Mouse (Mus musculus) embryonic fibroblast, embryonic 13.5 days (primary cell): ENCODE data around the gene Skida1.
"Not testable (repeated sequence)": the region's sequence is repeated elsewhere in the genome, so short reads cannot be mapped to it uniquely, and the experiment has no call there.

Source experiments
- CTCF ChIP-seq: IDR thresholded peaks from 2 replicates; pipeline ENCODE4 v1.5.1; 2011; ENCODE audit warnings: mild to moderate bottlenecking, control low read depth, low read length, moderate library complexity, borderline replicate concordance; ENCODE audit not compliant: insufficient read depth
- POLR2A ChIP-seq: IDR thresholded peaks from 2 replicates; pipeline ENCODE4 v1.6.1; 2011; ENCODE audit warnings: low read depth, mild to moderate bottlenecking, control low read depth, low read length, moderate library complexity

GRCm38 (mm10) chr2:18087695-18088094 lies 38.8 kb upstream of the Skida1 start:
- not testable (repeated sequence) for TF ChIP-seq CTCF, POLR2A
